Mouse (Mus musculus) forebrain, postnatal 0 days (tissue): ENCODE results near the gene Dnajc11. TPM values are rescaled to one million over a fixed set of nuclear protein-coding genes. Genes with fewer than 3 reads are reported as not detected.

ENCODE experiments used
- ATAC-seq: fragments of 200-750 bp; cut with Nextera tagmentation; 2 replicates; pipeline ENCODE4 v1.8.0; 2017; ENCODE audit warnings: mild to moderate bottlenecking, moderate library complexity
- DNase-seq: peaks from one replicate; pipeline ENCODE4 v3.0.0-alpha.2; 2015
- H3K27ac ChIP-seq: fragments of 300-500 bp; sonication (generic); 2 replicates; pipeline ENCODE4 v1.5.1; 2014; ENCODE audit warnings: low read depth, mild to moderate bottlenecking, antibody characterized with exemption, low read length, moderate library complexity, mixed read lengths
- H3K27me3 ChIP-seq: fragments of 300-500 bp; sonication (generic); 2 replicates; pipeline ENCODE4 v1.6.1; 2014; ENCODE audit warnings: mild to moderate bottlenecking, low read length, mixed read lengths; ENCODE audit not compliant: insufficient read depth
- H3K36me3 ChIP-seq: fragments of 300-500 bp; sonication (generic); 2 replicates; pipeline ENCODE4 v1.6.1; 2014; ENCODE audit warnings: mild to moderate bottlenecking, moderate library complexity; ENCODE audit not compliant: insufficient read depth
- H3K4me1 ChIP-seq: fragments of 300-500 bp; sonication (generic); 2 replicates; pipeline ENCODE4 v1.6.1; 2014; ENCODE audit warnings: antibody characterized with exemption; ENCODE audit not compliant: insufficient read depth
- H3K4me2 ChIP-seq: fragments of 300-500 bp; sonication (generic); 2 replicates; pipeline ENCODE4 v1.6.1; 2014; ENCODE audit warnings: low read depth, mild to moderate bottlenecking, moderate library complexity
- H3K4me3 ChIP-seq: fragments of 300-500 bp; sonication (generic); 2 replicates; pipeline ENCODE4 v1.5.1; 2014; ENCODE audit warnings: low read depth, low read length, mixed read lengths
- H3K9ac ChIP-seq: fragments of 300-500 bp; sonication (generic); 2 replicates; pipeline ENCODE4 v1.6.1; 2014; ENCODE audit warnings: mild to moderate bottlenecking
- H3K9me3 ChIP-seq: fragments of 300-500 bp; sonication (generic); 2 replicates; pipeline ENCODE4 v1.6.1; 2016; ENCODE audit warnings: low read length
- CTCF ChIP-seq: sonication (generic); IDR thresholded peaks from 2 replicates; pipeline ENCODE4 v1.5.1; 2016; ENCODE audit warnings: antibody characterized with exemption, control low read depth, low read depth
- WGBS: fragments of 180-500 bp; shearing (Covaris S2); extraction: QIAGEN DNeasy Blood & Tissue Kit; methylation state at CpG from one replicate; pipeline ENCODE4 v1.1.7; 2014; 5-methylcytosine and 5-hydroxymethylcytosine counted together
- polyA plus RNA-seq: library from polyadenylated mRNA; unstranded; fragments of >200 nt; fragmentation: Nextera tagmentation; extraction: Ambion mirVana; gene quantifications from 2 replicates; pipeline ENCODE4 v1.2.1, GENCODE M21; 2015
- total RNA-seq: library from RNA; depleted of rRNA; stranded (reverse); fragments of >200 nt; gene quantifications from 2 replicates; pipeline ENCODE4 v1.2.3, GENCODE M21; 2014

Dnajc11 gene
- total and polyA plus RNA-seq, 2 experiments from 2014 or later: 72.2 to 72.3 TPM

DNA sequence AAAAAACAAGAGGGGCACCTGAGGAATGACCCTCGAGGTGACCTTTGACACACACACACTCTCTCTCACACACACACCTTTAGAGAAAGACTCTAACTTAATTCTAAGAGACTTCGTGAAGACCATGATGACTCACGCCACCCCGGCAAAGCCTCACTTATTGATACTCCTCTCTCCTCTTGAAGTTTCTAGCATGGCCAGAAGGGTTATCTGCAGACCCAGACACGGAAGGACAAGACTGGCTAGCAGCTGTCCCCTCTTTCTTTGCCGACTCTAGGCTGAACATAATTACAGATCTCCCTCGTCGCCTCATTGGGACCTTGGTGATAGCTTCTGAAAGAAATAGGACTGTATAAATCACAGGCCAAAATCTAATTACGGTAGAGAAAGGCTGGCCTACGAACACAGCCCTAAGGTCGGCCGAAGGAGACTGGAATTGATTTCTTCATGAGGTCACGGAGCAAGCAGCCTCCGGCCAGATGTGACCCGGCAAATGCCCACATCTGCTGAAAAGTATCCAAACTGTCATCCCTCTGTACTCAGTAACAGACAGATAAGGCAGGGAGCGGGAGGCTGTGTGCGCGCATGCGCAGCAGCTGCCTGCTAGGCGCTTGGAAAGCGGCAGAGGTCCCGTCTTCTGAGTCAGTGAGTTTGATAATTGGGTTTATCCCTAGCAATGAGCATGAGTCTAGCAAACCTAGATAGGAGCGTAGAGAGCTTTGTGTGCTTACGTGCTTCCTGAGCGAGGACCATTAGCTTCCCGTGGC is 25.7 kb upstream of the Dnajc11 start:
- no peaks in the 10 kb centered on the region for H3K4me1 ChIP-seq
- no peak; the same call in 1 of the 2 replicates for ATAC-seq
- 83% methylated on average over 26 of the region's 26 CpGs for WGBS

DNA sequence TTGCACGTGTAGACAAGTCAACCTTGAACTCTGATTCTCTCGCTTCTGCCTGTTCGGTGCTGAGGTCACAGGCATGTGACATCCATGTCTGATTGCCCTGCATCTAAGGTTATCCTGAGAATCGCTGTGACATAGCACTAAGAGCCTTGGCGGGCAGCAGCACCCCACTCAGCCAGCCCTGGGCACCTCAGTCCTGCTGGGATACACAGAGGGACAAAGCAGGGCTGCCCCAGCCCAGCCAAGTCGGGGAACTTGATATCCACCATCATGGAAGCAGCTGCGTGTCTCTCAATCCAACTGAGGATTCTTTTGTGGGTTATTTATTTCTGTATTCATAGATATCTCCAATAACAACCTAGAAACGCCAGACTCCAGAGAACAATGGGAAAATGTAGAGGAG is 24.7 kb upstream of the Dnajc11 start:
- H3K27me3 ChIP-seq: no peaks in the 10 kb centered on the region; the same call in 1 of the 2 replicates

More for the DNA sequence above, 25.7 kb upstream of the Dnajc11 start:
- H3K27me3 ChIP-seq: no peaks in the 10 kb centered on the region; the same call in 1 of the 2 replicates
- DNase-seq: no peak
- H3K27ac ChIP-seq: no peak overlapping the region
- no peak overlapping the region for H3K4me3 ChIP-seq
- no peak for TF ChIP-seq CTCF
- no peak overlapping the region for H3K4me2 ChIP-seq
- no peak overlapping the region for H3K9ac ChIP-seq
- H3K9me3 ChIP-seq: no peaks in the 10 kb centered on the region
- no peaks in the 10 kb centered on the region for H3K36me3 ChIP-seq

DNA sequence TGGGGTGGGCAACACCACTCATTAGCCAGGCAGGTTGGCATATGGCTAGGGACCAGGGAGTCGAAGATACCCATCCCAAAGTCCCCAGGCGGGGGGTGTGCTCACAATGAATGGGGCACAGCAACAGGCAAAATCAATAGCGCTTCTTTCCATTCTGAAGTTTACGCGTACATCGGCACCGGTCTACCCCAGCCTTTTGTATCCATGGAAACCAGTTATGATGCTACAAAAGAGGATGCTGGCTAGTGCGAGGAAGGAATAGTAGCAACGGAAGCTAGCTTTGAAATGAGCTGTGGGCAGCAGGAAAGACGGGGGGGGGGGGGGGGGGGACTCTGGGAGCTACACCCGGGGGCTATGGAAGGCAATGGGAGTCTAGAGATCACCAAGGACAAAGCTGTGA is 17.2 kb upstream of the Dnajc11 start:
- peak; percentile 50 for DNase-seq
- no peaks in the 10 kb centered on the region for H3K36me3 ChIP-seq
- peak; percentile 77 for ATAC-seq
- no peaks in the 10 kb centered on the region for H3K4me1 ChIP-seq
- TF ChIP-seq CTCF: no peak
- no peak overlapping the region for H3K4me3 ChIP-seq
- no peak overlapping the region for H3K9ac ChIP-seq
- no peaks in the 10 kb centered on the region for H3K9me3 ChIP-seq
- H3K27ac ChIP-seq: no peak overlapping the region
- H3K4me2 ChIP-seq: 0 out of 2 replicates have a peak overlapping the region, but pooled peaks have one; percentile 5
- 55% methylated on average over 10 of the region's 11 CpGs for WGBS
- H3K27me3 ChIP-seq: no peaks in the 10 kb centered on the region

More for the DNA sequence above, 24.7 kb upstream of the Dnajc11 start:
- Histone ChIP-seq H3K4me1 (no peaks in the 10 kb centered on the region), H3K9me3 (no peaks in the 10 kb centered on the region), H3K27ac (no peak overlapping the region), H3K4me2 (no peak overlapping the region), H3K36me3 (no peaks in the 10 kb centered on the region), H3K9ac (no peak overlapping the region), H3K4me3 (no peak overlapping the region)
- ATAC-seq (no peak), DNase-seq (no peak)
- TF ChIP-seq CTCF: no peak
- 78% methylated on average over 8 of the region's 8 CpGs for WGBS

DNA sequence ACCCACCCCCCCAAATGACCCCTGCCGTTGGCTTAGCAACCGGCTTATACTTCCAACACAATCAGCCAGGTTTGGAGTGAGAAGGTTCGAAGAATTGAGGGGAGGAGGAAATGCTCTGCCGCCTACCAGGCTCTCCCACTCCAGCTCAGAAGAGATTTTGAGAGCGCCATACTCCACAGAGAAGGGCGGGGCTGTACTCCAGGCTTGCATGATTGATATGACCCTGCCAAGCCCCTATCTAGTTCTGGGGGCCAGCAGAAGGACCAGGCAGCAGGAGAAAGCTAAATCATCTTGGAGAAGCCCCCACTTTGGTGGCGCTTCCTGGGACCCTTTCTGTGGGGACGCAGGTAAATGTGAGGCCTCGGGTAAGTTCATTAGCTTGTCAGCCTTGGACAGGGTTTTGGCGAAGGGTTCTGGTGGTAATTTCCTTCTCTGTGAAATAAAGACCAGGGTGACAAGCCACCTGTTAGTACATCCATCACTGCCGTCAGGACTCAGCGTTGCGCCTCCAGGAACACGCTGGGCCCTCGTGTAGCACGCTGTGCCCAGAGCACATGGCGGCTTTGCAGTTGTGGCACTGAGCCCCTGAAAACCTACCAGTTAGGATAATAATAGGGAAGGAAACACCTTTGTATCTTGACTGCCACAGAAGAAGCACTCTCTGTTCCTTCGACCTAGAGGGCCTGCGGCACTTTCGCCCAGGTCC is 14.2 kb upstream of the Dnajc11 start:
- WGBS: 77% methylated on average over 20 of the region's 20 CpGs
- Histone ChIP-seq H3K9me3 (no peaks in the 10 kb centered on the region), H3K4me3 (no peak overlapping the region), H3K27me3 (no peaks in the 10 kb centered on the region), H3K4me2 (no peak overlapping the region), H3K36me3 (no peaks in the 10 kb centered on the region), H3K27ac (no peak overlapping the region), H3K4me1 (no peaks in the 10 kb centered on the region), H3K9ac (no peak overlapping the region)
- no peak for ATAC-seq
- DNase-seq: no peak
- TF ChIP-seq CTCF: no peak

DNA sequence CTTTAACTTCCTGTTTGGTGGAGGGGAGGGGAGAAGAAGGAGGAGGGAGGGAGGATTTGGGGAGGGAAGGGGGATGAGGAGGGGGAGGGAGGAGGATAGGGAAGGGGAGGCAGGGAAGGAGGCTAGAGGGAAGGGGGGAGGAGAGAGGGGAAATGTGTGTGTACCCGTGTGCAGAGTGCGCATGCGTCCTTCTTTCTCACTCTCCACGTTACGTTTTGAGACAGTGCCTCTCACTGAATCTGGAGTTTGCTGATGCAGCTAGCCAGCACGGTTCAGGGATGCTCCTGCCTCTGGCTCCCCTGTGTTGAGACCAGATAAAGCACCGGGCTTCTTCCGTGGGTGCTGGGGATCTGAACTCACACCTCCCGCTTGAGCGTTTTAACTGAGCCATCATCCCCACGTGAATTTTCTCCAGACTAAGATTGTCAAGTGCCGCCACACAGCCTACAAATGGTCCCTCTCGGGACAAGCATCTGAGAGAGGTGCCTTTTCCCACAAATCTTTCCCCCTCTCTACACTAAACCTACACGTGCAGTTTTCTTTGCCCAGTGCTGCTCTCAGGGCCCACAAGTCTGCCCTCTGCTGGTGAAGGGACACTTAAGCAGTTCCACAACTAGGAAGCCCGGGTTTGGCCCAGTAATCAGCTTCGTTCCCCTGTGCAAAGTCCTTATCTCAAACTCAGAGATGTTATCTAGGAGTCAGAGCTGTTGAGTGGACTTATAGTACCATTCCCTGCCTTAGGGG is 13.4 kb upstream of the Dnajc11 start:
- H3K4me3 ChIP-seq: peak overlapping the region; percentile 12
- H3K9me3 ChIP-seq: no peaks in the 10 kb centered on the region
- peak; percentile 76; the same call in 1 of the 2 replicates for ATAC-seq
- H3K4me1 ChIP-seq: no peaks in the 10 kb centered on the region
- H3K36me3 ChIP-seq: no peaks in the 10 kb centered on the region
- peak; percentile 83 for DNase-seq
- no peak overlapping the region for H3K27ac ChIP-seq
- H3K4me2 ChIP-seq: peak overlapping the region; percentile 36
- no peaks in the 10 kb centered on the region for H3K27me3 ChIP-seq
- WGBS: 30% methylated on average over 16 of the region's 16 CpGs
- TF ChIP-seq CTCF: peak; percentile 85
- H3K9ac ChIP-seq: no peak overlapping the region

DNA sequence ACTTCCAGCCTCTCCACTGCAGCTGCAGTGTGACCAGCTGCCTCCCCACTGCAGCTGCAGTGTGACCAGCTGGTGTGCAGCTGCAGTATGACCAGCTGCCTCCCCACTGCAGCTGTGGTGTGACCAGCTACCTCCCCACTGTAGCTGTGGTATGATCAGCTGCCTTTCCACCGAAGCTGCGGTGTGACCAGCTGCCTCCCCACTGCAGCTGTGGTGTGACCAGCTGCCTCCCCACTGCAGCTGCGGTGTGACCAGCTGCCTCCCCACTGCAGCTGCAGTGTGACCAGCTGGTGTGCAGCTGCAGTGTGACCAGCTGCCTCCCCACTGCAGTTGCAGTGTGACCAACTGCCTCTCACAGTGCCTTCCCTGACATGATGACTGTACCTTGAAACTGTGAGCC is 11.4 kb upstream of the Dnajc11 start:
- WGBS: 100% methylated on average over 3 of the region's 3 CpGs
- H3K4me3 ChIP-seq: no peak overlapping the region
- H3K4me1 ChIP-seq: no peaks in the 10 kb centered on the region
- H3K9me3 ChIP-seq: no peaks in the 10 kb centered on the region
- H3K27me3 ChIP-seq: no peaks in the 10 kb centered on the region
- DNase-seq: no peak
- no peaks in the 10 kb centered on the region for H3K36me3 ChIP-seq
- H3K9ac ChIP-seq: no peak overlapping the region
- no peak overlapping the region for H3K27ac ChIP-seq
- no peak for ATAC-seq
- TF ChIP-seq CTCF: no peak
- H3K4me2 ChIP-seq: no peak overlapping the region
